Mouse (Mus musculus): ENCODE results near the gene Ube2z.

- TF ChIP-seq POU5F1 (IDR thresholded peaks at IDR 0.05; ENCODE audit: borderline replicate concordance, low read length) (no peak), CTCF (conservative IDR thresholded peaks at IDR 0.05; ENCODE audit: low read length) (peak; percentile 77)
These were observed 28.2 kb upstream of the Ube2z start for GRCm38 (mm10) chr11:96093361-96093760.

Data from E14TG2a.4 (cell line).